Mouse (Mus musculus) layer of hippocampus, postnatal 25 days (tissue): Measurements from ENCODE around the gene Gstm7. TPM values are rescaled to one million over a fixed set of nuclear protein-coding genes. Genes with fewer than 3 reads are reported as not detected.
A peak's percentile ranks its signal among the peaks of the same experiment; 100 is the strongest.
"Not testable (repeated sequence)": the region's sequence is repeated elsewhere in the genome, so short reads cannot be mapped to it uniquely, and the experiment has no call there.

Experiments
- DNase-seq, 2 experiments: peaks; one replicate each; pipeline ENCODE4 v3.0.0; 2022; ENCODE audit warnings: mixed read lengths in 2 of 2, low spot score in 1 of 2; ENCODE audit errors: extremely low spot score in 1 of 2
- total RNA-seq, 2 experiments: library from RNA; stranded (reverse); gene quantifications; 2 replicates each; pipeline ENCODE4 v1.2.3; 2021

Gstm7 gene
- total RNA-seq, 2 experiments from 2014 or later = 150 to 174 TPM

DNA sequence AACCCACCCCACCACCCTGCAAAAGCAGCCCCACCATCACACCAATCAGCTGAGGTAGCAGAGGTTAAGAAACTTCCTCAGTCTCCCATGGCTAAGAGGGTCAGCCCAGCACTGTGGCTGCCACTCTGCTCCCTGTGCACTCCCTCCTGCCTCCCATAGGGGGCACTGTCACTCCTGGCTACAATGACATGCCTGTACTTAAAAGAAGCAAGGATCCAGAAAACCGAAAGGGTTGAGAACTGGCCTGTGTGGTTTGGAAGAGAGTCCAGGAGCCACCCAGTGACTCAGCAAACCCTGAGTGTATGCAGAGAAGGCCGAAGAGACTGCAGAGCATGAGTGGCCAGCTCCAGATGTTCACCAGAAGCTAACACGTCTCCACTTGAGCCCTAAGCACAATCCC is 7.8 kb upstream of the Gstm7 start:
- peak in 1 of 2 experiments; percentile 58 for DNase-seq

DNA sequence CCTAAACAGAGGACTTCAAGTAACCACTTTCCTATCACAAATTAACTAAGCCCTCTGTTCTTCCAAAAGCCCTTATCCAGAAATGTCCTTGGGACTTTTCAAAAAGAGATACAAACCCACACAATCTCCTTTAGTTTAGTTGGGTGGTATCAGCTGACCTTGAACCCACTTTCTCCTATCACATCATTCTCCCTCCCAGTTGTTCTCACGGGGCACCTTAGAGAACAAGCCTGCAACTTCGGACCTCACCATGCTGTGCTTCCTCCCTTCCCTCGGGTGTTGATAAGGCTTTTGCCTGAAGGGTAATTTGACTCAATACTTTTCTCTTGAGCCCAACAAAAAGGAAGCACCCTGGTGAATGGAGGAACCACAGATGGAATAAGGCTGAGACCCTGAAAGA is 4.3 kb upstream of the Gstm7 start:
- no peak for DNase-seq

DNA sequence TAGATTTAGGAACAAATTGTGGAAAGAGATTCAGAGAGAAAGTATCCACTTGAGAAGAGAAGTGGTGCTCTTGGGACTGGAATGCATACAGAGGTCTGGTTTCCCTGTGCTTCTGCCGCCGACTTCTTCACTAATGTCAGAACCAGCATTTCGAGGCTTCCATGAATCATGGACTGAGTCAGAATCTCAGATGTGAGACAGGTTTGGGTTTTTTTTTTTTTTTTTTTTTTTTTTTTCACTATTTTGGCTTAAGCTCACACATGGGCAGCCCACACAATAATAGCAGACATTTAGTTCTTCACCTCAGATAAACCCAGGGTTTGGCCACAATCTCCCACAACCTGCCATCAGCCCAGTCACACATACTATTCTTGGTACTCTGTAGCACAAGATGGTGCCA is 3.7 kb upstream of the Gstm7 start:
- DNase-seq = no peak

DNA sequence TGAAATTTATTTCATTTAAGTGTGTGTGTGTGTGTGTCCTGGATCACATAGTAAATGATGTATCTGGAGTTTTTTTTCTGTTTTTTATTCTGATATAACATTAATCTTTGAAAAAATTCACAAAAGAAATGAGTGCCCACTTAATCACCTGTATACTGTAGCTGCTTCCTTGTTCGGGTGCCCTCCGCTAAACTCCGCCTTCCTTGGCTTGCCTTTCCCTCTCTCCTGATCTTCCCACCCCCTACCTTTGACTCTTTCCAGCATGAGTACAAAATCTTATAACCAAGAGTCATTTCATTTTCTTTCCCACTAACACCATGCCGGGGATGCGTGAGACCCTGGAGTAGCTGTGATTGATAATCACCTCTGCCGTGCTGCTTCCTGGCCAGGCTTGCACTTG is 511 bp upstream of the Gstm7 start:
- DNase-seq = no peak

DNA sequence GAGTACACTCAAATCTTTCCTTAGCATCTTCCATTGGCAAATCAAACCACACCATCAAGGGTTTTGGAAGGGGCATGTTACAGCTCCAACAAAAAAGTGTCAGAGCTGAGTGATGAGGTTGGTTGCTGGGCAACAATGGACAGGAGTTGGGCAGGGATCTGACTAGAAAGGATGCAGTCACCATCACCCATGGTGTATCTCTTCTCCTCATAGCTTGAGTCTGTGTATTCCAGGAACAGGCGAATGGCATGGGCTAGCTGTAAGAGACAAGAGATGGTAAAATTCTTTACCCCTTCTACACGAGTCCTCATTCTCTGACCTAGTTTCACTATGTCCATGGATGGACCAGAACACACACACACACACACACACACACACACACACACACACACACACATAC is 483 bp downstream of the Gstm7 start:
- no peak for DNase-seq

DNA sequence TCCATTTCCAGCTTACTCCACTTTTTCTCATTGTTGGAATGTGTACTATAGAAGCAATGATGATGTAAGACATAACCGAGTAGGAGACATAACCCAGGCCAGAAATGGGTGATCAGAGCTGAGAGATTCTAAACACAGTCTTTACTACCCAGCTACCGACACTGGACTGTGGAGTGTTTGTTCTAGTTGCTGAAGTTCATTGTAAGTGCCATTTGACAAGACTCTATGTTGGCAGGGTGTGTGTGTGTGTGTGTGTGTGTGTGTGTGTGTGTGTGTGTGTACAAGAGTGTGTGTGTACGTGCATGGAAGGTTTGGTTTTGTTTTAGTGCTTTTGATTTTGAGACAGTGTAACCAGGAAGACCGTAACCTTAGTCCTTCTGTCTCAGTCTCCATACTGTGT is 1.9 kb downstream of the Gstm7 start:
- no peak for DNase-seq

DNA sequence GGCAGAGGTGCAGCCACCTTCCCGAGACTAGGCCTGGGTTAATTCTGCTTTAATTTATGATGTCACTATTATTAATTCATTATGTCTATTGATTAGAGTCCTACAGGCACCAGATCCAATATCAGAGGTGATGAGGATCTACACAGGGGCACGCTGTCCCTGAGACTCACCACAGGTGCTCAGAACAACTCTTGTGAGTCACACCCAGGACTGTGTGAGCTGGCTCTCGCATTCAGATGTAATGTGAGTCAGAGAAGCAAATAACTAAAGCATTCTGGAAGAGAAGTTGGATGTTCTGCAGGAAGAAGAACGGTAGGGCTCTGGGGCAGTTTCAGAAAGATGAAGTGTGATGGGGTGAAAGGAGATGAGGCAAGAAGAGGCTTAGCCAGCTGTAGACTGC is 2.4 kb downstream of the Gstm7 start:
- DNase-seq = no peak

DNA sequence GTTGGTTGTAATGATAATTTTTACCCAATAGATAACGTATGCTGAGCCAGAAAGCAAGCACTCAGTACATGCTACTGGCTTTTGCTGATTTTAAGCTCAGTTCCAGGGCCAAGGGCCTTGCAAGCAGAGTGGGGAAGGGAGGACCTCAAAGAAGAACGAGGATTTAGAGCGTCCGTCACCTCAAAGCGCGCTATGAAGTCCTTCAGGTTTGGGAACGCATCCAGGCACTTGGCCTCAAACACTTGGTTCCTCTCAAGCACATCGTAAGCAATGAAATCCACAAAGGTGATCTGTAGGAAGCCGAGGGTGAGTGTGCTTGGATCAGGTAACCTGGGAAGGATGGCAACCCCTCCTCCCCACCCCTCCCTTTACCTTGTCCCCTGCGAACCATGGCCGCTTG is 2.9 kb downstream of the Gstm7 start:
- no peak for DNase-seq

DNA sequence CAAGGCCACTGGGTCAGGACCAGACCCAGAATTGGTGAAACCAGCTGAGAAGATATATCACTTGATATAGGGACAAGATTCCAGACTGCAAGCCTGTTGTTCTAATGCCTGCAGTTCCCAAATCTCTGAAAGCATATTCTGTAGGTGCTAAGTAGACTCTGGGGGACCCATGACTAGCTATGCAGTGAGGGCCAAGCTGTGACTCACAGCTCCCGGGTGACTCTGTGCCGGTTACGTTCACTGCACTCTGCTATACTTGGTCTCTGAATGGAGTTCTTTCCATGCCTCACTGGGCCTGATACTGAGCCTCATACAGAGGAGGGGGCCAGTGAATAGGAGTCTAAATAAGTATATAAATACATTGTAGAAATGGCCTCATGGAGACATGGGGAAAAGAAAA is 3.8 kb downstream of the Gstm7 start:
- DNase-seq = no peak

DNA sequence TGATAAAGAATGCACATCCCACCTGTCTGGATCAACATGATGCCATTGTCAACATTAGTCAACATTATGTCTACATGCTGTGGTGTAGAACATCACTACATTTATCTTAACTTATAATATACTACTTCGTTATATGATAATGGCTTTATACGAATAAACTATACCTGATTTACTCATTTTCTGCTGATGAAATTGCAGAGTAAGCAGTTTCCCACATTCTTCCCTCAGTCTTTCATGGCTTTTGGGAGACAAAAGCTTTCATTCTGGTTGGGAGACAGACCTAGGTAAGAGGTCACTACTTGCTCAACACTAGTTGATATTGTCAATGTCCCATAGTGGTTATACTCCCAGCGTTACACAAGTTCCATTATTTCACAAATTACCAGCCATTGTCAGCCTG is 6.3 kb downstream of the Gstm7 start:
- DNase-seq = no peak

DNA sequence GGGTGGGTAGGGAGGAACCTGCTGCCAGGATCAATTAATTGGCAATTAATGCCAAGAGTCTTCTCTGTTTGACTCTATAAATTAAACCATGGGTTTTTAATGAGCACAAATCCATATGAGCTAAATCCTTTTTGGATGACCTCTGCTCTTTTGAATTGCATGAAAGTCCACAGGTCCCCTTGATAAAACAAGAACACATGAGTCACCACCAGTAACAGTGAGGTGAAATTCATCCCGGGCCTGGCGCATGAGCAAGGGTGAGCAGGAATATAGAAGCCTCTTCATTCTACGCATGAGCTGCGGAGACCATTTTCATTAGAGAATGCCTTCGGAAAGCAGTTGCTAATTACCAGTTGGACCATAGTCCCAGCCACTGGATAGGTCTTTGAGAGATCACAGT is 11.3 kb downstream of the Gstm7 start:
- no peak for DNase-seq

DNA sequence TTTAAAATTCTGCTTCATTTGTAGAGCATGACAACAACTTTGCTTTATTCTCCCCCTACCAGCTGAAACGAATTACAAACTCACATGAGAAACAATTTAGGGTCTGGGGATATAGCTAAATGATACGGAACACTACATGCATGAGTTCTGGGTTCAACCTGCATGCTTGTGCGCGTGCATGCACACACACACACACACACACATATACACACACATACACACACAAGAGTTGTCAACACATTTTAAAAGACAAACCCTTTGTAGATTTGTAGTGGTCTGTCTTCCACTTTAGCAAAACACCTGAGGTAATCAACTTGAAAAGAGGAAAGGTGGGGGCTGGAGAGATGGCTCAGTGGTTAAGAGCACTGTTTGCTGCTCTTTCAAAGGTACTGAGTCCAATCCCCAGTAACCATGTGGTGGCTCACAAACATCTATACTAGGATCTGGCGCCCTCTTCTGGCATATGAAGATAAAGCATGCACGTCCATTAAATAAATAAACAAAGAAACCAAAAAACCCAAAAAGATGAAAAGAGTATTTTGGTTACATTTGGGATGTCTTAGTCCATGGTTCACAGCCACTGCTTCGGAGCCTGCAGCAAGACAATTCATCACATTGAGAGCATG is 13.7 kb downstream of the Gstm7 start:
- DNase-seq = peak in 1 of 2 experiments; percentile 78

DNA sequence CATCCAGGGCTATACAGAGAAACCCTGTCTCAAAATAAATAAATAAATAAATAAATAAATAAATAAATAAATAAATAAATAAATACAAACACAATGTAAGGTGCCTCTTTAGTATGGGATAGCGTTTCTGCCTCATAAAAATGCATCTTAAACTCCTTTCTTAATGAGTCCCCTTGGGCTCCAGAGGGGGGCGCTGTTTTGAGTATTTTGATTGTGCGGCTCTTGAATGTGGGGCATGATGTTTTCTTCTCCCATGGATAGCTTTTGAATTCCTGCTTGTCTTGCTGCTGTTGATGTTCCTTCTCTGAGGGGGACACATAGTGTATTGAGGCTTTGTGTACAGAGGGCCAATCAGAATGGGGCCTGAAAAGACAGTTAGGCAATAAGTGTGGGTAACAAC is 14.5 kb downstream of the Gstm7 start:
- no peak for DNase-seq

DNA sequence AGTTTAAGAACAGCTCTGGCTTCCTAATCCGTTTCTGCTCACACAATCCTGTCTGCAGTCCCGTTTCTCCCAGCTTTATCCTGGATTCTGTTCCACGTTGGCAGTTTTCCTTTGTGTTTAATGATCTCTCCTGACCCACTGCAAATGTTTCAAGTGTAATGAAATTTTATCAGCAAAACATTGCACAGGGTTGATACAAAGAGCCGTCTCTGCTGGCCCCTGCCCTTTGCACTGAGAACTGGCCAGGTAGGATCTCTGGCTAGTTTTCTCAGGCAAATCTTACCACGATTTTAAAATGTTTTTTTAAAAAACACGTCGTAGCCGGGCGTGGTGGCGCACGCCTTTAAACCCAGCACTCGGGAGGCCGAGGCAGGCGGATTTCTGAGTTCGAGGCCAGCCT is 14.9 kb downstream of the Gstm7 start:
- no peak for DNase-seq

DNA sequence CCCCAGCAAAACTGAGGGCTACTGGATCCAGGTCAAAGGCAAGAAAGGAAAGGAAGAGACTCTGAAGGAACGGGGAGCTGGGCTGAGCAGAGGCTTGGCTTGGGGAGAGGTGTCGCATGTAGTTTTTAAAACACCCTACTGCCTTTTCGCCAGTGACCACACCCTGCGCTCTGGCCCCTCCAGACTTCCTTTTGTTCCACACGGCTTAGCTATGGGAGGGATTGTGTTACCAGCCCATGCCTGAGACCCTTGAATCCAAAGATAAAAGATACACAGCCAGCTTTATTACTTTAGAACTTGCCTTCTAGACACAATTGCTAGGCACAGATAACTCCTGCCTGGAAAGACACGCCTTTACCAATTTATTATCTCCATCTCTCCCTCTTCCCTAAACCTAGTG is 25.7 kb downstream of the Gstm7 start:
- DNase-seq = no peak

DNA sequence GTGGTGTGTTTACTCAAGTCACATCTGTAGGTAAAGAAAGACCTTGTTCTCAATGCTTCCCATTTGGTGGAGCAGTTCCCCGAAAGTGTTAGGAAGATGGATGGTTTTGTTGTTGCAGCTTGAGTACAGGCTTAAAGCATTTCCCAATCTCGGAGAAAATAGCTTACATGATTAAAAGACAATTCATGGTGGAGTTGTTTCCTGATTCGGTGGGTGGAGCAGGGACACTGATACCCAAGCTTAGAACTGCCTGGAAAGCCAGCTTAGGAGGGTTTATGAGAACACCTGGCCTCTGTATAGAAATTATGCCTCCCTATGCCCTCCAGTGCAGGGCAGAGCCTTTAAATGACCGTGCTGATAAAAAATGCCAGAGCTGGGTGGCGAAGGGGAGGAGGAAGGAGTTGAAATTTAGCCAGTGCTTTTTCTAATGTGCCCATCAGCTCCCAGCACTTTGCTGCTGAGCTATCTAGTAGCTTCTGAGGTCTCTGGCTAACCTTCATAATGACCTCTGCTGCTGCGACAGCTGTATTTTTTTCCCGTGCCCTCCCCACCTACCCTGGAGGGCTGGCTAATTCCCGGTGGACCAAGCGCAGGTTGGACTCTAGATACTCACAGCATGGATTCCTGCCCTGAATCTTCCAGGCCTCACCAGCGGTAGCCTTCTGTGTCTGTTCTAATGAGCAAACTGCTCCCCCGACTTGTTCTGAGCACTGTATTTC is 30.5 kb downstream of the Gstm7 start:
- DNase-seq = no peak

DNA sequence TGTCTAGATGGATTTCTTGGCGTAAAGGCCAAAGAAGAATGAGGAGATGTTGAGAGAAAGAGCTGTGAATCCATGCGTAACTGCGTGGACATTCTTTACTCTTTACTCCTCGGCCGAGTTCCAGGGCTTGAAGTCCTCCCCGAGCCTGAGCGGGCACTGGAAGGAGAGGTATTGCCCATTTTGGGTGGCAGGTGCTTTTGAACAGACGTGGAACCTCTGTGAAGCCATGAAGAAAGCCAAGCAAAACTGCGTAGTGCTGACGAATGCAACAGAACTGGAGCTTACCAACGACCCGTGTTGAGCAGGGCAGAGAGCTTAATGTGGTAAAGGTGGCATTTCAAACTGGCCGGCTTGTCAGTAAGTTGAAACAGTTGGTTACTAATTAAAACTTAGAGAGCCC is 32.9 kb downstream of the Gstm7 start:
- DNase-seq = no peak

DNA sequence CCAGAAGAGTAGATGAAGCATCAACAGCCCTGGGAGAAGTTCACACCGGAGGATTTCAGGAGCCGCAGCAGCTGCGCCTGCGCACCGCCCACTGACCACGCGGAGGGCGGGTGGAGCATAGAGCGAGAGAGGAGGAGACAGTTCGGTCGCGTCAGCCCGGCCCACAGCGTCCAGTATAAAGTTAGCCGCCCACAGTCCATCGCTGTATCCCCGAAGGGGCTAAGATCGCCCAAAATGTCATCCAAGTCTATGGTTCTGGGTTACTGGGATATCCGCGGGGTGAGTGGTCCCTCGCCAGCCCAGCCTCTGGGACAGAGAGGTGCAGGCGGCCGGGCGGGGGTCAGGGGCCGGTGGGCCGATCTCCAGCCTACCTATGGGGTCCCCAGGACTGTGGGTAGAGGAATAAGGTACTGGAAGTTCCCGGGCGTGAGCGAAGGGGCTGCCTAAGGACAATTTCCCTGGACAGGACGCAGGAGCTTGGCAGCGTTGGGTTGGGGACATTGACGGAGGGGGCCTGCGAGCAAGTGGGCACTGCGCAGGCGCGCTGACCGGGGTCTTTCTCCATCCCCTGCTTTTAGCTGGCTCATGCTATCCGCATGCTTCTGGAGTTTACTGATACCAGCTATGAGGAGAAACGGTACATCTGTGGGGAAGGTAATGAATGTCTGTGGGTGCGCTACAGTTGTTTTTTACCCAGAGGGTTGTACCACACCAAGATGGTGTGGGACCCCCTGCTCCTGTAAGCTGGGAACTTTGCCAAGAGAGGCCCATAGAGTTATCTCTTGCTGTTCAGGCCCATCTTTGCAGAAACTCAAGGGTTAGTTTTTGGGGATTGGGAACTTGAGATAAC is 35.7 kb downstream of the Gstm7 start, which contains the start of gene Gstm5:
Gene Gstm5, plus strand, starts transcription at position 102 of the 850 bp plus-strand sequence.
- DNase-seq = peak; percentile 78 to 79

DNA sequence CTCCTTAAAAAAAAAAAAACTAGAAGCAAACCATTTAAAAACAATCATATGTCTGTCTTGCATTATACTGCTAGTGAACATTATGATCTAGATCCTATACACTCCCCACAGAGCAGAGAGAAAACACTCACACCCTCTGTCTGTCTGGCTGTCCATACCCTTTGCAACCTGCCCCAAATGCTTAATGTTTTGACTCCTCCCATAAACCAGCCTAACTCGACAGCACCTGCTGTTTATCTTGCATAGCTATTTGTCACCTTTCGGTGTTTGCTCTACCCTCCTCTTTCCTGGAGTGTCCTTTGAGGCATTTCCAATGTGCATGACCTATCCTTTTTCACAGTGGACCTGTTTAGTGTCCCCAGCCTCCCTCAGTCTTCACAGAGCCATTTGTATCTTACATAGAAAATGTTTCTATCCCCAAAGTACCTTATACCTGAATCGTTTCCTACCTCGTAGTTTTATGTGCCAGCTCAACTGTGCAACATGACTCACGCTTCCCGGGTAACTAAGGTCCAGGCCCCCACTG is 36.4 kb downstream of the Gstm7 start:
- DNase-seq = no peak

DNA sequence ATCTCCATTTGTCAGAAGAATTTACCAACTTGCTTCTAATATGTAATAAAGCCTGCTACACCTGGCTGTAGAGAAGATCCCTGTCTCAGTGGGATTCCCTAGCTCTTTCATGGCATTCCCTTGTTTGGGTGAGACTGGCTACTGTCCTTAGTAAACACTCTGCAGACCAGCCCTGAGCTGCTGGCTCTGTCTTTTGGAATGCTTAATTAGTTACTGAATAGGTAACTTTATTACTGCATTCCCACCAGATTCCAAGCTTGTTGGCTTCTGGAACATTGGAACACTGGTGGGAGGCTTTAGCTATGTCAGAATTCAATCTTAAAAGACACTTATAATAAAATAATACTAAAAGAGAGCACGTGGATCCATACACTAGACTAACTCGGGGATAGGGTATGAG is 42.4 kb downstream of the Gstm7 start:
- DNase-seq = not testable (repeated sequence)
